Mouse (Mus musculus): Measurements from ENCODE around the gene Memo1. TPM values are rescaled to one million over a fixed set of nuclear protein-coding genes. Genes with fewer than 3 reads are reported as not detected.
"Not testable (repeated sequence)": the region's sequence is repeated elsewhere in the genome, so short reads cannot be mapped to it uniquely, and the experiment has no call there.

Gene Memo1
- polyA plus RNA-seq (2015; fragmentation: Nextera tagmentation; extraction: Ambion mirVana) = 108 and 111 TPM in 2 replicates

GRCm38 (mm10) chr17:74295026-74295970, at the start of gene Memo1:
Memo1 (minus strand) TSS chr17:74295521.
- peaks cover 17% of the 10 kb centered on the region for H3K36me3 ChIP-seq
- H3K9me3 ChIP-seq (replicated peaks) = no peaks in the 10 kb centered on the region
- peak within 1 kb of the TSS; percentile 98 for H3K9ac ChIP-seq
- no peaks in the 10 kb centered on the region for H3K27me3 ChIP-seq
- H3K4me2 ChIP-seq = peak within 1 kb of the TSS; percentile 95
- whole genome bisulfite sequencing (ENCODE audit: insufficient replicate concordance) = 0% methylated on average over 59 of the region's 110 CpGs
- H3K4me3 ChIP-seq (replicated peaks) = peak within 1 kb of the TSS; percentile 99
- ATAC-seq (ENCODE audit: low read depth) = peak; percentile 83
- DNase-seq = peak; percentile 69
- H3K27ac ChIP-seq = peak within 1 kb of the TSS; percentile 94
- peaks cover 39% of the 10 kb centered on the region for H3K4me1 ChIP-seq (replicated peaks)

- H3K4me2 ChIP-seq = peak overlapping the region; percentile 91
- no peak overlapping the region for H3K27ac ChIP-seq
- ATAC-seq (ENCODE audit: low read depth) (no peak), DNase-seq (no peak)
- 76% methylated on average over 5 of the region's 5 CpGs for WGBS (ENCODE audit: insufficient replicate concordance)
- peaks cover 39% of the 10 kb centered on the region for H3K4me1 ChIP-seq (replicated peaks)
- H3K9me3 ChIP-seq (replicated peaks) = no peaks in the 10 kb centered on the region
- H3K36me3 ChIP-seq = no peaks in the 10 kb centered on the region
- 0 out of 2 replicates have a peak overlapping the region, but pooled peaks have one; percentile 97 for H3K4me3 ChIP-seq (replicated peaks)
- no peaks in the 10 kb centered on the region for H3K27me3 ChIP-seq
- peak overlapping the region; percentile 37; the same call in 1 of the 2 replicates for H3K9ac ChIP-seq
Measured at GRCm38 (mm10) chr17:74341151-74341550, 45.8 kb upstream of the Memo1 start.

DNA sequence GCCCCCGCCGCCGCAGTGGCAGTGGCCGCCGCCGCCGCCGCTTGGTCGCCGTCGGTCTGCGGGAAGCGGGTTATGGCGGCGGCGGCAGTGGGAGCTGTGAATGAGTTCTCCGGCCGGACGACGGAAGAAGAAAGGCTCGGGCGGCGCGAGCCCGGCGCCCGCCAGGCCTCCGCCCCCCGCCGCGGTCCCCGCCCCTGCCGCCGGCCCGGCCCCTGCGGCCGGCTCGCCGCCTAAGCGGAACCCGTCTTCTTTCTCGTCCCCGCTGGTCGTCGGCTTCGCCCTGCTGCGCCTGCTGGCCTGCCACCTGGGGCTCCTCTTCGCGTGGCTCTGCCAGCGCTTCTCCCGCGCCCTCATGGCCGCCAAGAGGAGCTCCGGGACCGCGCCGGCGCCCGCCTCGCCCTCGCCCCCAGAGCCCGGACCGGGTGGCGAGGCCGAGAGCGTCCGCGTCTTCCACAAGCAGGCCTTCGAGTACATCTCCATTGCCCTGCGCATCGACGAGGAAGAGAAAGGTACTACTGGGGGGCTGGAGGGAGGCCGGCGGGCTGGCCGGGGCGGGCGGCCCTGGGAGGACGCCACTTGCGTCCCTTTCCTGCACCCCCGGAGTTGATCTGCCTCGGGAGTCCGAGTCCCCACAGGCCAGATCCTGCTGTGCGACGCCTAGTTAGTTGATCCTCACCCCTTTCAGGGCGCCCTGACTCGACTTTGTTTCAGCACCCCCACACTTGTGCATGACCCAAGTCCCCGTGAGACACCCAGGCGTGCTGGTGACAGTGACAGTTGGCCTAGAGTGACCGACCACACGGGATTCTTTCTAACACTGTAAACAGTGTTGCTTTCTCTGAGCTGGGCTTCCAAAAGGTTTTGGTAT, 43.9 kb upstream of the Memo1 start, which contains the start of gene Spast:
Spast (plus strand) TSS at position 51 of the 868 bp plus-strand sequence.
- under 1% methylated on average over 74 of the region's 90 CpGs for WGBS (ENCODE audit: insufficient replicate concordance)
- Histone ChIP-seq H3K4me3 (replicated peaks) (peak within 1 kb of the TSS; percentile 97), H3K4me1 (replicated peaks) (peaks cover 39% of the 10 kb centered on the region), H3K4me2 (peak within 1 kb of the TSS; percentile 91), H3K9ac (peak within 1 kb of the TSS; percentile 98), H3K27me3 (no peaks in the 10 kb centered on the region), H3K27ac (peak within 1 kb of the TSS; percentile 95), H3K9me3 (replicated peaks) (no peaks in the 10 kb centered on the region), H3K36me3 (no peaks in the 10 kb centered on the region)
- peak; percentile 67 for DNase-seq
- ATAC-seq (ENCODE audit: low read depth) = peak; percentile 87

DNA sequence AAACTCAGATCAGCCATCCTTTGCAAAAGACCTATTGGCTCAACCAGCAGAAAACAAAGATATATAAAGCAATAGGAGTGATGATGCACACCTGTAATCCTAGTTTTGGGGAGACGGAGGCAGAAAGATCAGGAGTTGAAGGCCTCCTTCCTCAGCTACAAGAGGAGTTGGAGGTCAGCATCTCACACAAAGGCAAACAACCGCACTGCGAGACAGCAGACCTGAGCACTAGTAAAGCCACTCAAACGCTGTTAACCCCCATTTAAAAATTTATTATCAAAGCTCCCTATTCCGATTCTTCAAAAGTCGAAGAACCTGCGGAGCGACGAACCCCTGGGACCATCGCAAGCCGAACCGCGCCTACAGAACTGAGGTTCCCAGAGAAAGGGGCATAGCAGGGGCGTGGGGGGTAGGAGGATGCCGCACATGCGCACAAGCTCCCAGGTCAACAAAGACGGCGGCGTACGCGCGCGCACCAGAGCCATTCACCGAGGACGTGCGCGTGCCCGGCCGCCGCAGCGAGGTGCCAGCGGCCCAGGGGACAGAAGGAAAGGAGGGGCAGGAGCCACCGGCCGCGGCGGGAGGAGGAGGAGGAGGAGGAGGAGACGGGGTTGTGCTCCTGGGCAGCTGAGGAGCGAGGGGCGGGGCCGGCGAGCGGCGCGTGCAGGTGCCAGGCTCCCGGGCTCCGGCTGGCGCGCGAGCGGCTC, 43.1 kb upstream of the Memo1 start:
- Histone ChIP-seq H3K4me2 (peak overlapping the region; percentile 91), H3K27ac (peak overlapping the region; percentile 95), H3K4me1 (replicated peaks) (peaks cover 39% of the 10 kb centered on the region), H3K27me3 (no peaks in the 10 kb centered on the region), H3K4me3 (replicated peaks) (peak overlapping the region; percentile 97), H3K9me3 (replicated peaks) (no peaks in the 10 kb centered on the region), H3K9ac (peak overlapping the region; percentile 98), H3K36me3 (no peaks in the 10 kb centered on the region)
- DNase-seq (peak; percentile 91), ATAC-seq (ENCODE audit: low read depth) (peak; percentile 96)
- WGBS (ENCODE audit: insufficient replicate concordance) = under 1% methylated on average over 47 of the region's 50 CpGs

- Histone ChIP-seq H3K36me3 (no peaks in the 10 kb centered on the region), H3K27ac (0 out of 2 replicates have a peak overlapping the region, but pooled peaks have one; percentile 10), H3K9me3 (replicated peaks) (no peaks in the 10 kb centered on the region), H3K4me1 (replicated peaks) (no peaks in the 10 kb centered on the region), H3K9ac (no peak overlapping the region), H3K27me3 (no peaks in the 10 kb centered on the region), H3K4me2 (no peak overlapping the region), H3K4me3 (replicated peaks) (no peak overlapping the region)
- no peak for DNase-seq
- ATAC-seq (ENCODE audit: low read depth) = 0 out of 2 replicates have a peak, but pooled peaks have one; percentile 57
- 60% methylated on average over 9 of the region's 9 CpGs for WGBS (ENCODE audit: insufficient replicate concordance)
Measured at GRCm38 (mm10) chr17:74331049-74331676, 35.8 kb upstream of the Memo1 start.

- WGBS (ENCODE audit: insufficient replicate concordance) = 42% methylated on average over 2 of the region's 2 CpGs
- ATAC-seq (ENCODE audit: low read depth) = peak; percentile 60; the same call in 1 of the 2 replicates
Measured at GRCm38 (mm10) chr17:74328146-74328545, 32.8 kb upstream of the Memo1 start.

DNA sequence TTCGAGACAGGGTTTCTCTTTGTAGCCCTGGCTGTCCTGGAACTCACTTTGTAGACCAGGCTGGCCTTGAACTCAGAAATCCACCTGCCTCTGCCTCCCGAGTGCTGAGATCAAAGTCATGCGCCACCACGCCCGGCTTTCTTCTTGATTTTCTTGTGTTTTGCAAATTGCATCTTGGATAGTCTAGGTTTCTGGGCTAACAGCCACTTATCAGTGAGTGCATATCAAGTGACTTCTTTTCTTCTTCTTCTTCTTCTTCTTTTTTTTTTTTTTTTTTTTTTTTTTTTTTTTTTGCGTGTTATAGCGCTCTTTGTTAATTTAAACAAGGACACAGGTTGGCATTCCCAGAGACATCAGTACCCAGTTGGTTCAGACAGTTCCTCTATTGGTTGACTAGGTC, 31.9 kb upstream of the Memo1 start:
- DNase-seq; ATAC-seq (ENCODE audit: low read depth); H3K4me1 ChIP-seq (replicated peaks); H3K4me3 ChIP-seq (replicated peaks); H3K4me2 ChIP-seq; H3K27me3 ChIP-seq; H3K27ac ChIP-seq; H3K9ac ChIP-seq; H3K36me3 ChIP-seq; H3K9me3 ChIP-seq (replicated peaks): not testable (repeated sequence)
- 77% methylated on average over 7 of the region's 7 CpGs for WGBS (ENCODE audit: insufficient replicate concordance)

More at GRCm38 (mm10) chr17:74328146-74328545, 32.8 kb upstream of the Memo1 start:
- H3K27me3 ChIP-seq; H3K9me3 ChIP-seq (replicated peaks); H3K9ac ChIP-seq; H3K36me3 ChIP-seq; H3K4me2 ChIP-seq; H3K27ac ChIP-seq; H3K4me1 ChIP-seq (replicated peaks); H3K4me3 ChIP-seq (replicated peaks): not testable (repeated sequence)
- DNase-seq = peak; percentile 44

- Histone ChIP-seq H3K4me3 (replicated peaks) (no peak within 1 kb of the TSS), H3K9me3 (replicated peaks) (no peaks in the 10 kb centered on the region), H3K27ac (no peak within 1 kb of the TSS), H3K27me3 (no peaks in the 10 kb centered on the region), H3K36me3 (no peaks in the 10 kb centered on the region), H3K9ac (no peak within 1 kb of the TSS), H3K4me1 (replicated peaks) (no peaks in the 10 kb centered on the region), H3K4me2 (no peak within 1 kb of the TSS)
- ATAC-seq (ENCODE audit: low read depth) (no peak), DNase-seq (no peak)
- 62% methylated on average over 2 of the region's 2 CpGs for WGBS (ENCODE audit: insufficient replicate concordance)
Measured at GRCm38 (mm10) chr17:74323844-74324243, 28.5 kb upstream of the Memo1 start, which contains the start of gene Dpy30. Dpy30 (minus strand) TSS chr17:74323944.

- Histone ChIP-seq H3K4me2 (no peak overlapping the region), H3K4me3 (replicated peaks) (no peak overlapping the region), H3K9me3 (replicated peaks) (no peaks in the 10 kb centered on the region), H3K36me3 (no peaks in the 10 kb centered on the region), H3K27ac (no peak overlapping the region), H3K9ac (no peak overlapping the region), H3K27me3 (no peaks in the 10 kb centered on the region), H3K4me1 (replicated peaks) (no peaks in the 10 kb centered on the region)
- no peak for DNase-seq
- WGBS (ENCODE audit: insufficient replicate concordance) = 43% methylated on average over 5 of the region's 5 CpGs
- ATAC-seq (ENCODE audit: low read depth) = 0 out of 2 replicates have a peak, but pooled peaks have one; percentile 16
Measured at GRCm38 (mm10) chr17:74322400-74323054, 27.2 kb upstream of the Memo1 start.

GRCm38 (mm10) chr17:74318721-74319120, 23.4 kb upstream of the Memo1 start:
- Histone ChIP-seq H3K4me3 (replicated peaks) (no peak overlapping the region), H3K27me3 (no peaks in the 10 kb centered on the region), H3K27ac (no peak overlapping the region), H3K9me3 (replicated peaks) (no peaks in the 10 kb centered on the region), H3K9ac (no peak overlapping the region), H3K36me3 (peaks cover 9% of the 10 kb centered on the region; the same call in 1 of the 2 replicates), H3K4me2 (no peak overlapping the region), H3K4me1 (replicated peaks) (peaks cover 25% of the 10 kb centered on the region)
- no peak for DNase-seq
- WGBS (ENCODE audit: insufficient replicate concordance) = 88% methylated on average over 6 of the region's 6 CpGs
- ATAC-seq (ENCODE audit: low read depth) = no peak

Measured in liver, embryonic 13.5 days (tissue).